Mouse (Mus musculus): ENCODE measurements around the gene Acot7.

Acot7 gene

DNA sequence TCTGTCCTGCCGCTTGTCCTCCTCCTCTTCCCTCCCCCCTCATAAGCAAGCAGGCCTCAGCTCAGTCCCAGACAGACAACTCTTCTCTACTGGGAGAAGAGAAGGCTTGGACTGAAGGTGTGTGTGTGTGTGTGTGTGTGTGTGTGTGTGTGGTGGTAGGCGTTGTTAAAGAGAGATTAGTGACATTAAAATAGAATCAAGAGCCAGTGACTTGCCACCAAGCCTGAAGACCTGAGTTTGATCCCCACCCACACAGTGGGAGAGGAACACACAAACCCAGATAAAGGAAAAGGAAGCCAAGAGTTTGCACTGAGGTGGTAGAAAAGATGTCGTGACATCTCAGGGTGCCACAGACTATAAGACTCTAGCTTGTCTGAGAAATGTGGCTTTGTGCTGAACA, 69.3 kb downstream of the Acot7 start:
- DNase-seq (ENCODE audit: low spot score): no peak

DNA sequence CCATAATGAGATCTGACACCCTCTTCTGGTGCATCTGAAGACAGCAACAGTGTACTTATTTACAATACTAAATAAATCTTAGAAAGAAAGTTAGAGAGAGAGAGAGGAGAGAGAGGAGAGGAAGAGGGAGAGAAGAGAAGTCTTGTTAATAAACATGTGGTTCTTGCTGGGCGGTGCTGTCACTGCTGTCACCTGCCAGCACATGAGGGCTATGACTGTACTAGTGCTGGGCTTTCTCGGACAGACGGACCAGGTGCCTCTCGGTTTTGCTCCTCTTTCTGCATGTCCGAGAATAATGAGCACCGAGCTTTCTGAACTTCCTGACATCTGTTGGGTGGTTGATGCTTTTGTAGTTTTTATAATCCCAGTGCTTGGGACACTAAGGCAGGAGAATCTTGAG, 72.7 kb downstream of the Acot7 start:
- DNase-seq (ENCODE audit: low spot score): no peak

DNA sequence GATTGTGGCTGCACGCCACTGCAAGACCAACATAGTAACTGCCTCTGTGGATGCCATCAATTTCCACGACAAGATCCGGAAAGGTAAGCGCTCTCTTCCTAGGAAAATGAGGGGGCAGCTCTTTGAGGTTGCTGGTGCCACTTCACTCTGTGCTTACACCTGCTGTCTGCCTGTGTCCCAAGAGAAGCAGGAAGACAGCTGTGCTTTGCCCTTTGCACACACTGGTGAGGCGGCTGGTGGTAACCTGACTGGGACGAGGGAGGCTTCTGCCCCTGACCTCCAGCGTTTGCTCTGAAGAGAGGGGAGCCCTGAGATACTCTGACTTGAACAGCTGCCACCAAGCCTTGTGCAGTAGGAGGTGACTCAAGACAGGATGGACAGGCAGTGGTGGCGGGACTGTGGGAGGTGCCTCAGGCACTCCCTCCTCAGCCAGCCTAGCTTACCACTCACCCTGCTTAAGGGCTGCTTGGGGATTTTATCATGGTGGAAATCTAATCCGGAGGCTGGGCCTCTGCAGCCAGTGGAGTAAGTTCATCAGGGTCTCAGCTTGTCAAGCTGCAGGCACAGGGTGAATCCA, 75.3 kb downstream of the Acot7 start:
- no peak for DNase-seq (ENCODE audit: low spot score)

DNA sequence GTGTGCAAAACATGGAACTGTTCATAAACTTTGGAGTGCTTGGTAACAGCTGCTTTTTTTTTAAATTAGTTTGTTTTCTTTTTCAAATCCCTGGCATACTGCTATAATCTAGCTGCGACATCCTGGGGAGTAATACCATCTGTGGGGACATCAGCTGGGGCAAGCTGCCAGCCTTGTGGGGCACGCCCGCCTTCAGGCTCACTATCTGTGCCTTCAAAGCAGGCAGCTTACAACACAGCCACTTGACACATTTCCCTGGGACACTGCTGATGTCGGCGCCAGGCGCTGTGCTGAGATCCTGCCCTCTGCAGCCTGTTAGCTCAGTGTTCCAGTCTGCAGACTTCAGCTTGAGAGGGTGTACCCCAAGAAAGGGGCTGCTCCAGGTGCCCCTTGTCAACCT, 79.1 kb downstream of the Acot7 start:
- DNase-seq (ENCODE audit: low spot score): no peak

DNA sequence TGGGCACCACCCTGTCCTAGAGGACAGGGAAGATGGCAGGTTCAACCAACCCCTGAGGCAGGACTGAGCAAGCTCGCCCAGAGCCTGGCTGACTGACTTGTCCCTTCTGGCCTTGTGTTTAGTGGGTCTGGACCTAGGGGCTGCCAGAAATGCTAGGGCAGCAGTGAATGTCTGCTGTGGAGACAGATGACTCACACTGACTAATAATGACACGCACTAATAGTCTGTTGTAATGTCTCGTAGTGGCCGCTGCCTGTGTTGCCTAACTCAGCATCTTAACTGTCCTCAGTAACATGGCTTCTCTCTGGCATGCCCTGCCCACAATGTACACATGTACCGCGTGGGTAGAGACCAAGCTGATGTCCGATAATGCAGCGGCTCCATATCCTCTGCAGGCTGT, 82.5 kb downstream of the Acot7 start:
- no peak for DNase-seq (ENCODE audit: low spot score)

DNA sequence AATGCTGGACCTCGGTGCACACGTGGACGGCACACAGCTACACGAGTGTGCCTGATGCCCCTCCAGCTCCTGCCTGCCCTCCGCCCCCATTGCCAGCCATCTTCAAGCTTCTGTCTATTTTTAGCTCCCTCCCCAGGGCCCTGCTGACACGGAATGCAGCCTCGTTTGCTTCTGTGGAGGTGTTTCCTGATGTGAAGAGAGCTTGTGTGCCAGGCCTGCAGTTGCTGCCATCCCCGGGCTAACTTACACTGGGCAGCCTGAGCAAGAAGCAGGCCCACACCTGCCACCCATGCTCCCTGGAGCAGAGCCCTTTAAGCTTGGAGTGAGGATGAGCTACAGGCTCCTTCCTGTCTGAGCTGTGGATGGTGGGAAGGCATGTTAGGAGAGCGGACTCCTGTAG, 84.3 kb downstream of the Acot7 start:
- DNase-seq (ENCODE audit: low spot score): no peak

DNA sequence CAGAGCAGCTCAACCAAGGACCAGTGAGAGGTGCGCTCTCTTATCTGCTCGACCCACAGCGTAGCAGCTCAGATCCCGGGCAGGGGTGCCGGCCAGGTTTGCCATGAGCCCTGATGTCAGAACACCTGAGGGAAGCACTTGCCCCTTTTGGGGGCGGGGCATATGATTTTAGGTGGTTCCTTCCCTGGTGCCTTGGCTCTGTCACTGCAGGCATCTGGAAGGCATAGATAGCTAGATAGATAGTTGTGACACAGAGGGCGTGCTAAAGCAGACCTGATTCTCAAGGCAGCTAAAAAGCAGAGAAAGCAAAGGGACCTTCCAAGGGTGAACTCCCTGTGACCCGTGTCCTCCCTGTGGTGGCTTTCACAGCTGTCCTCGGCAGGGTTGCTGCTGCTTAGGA, 85.2 kb downstream of the Acot7 start:
- DNase-seq (ENCODE audit: low spot score): no peak

DNA sequence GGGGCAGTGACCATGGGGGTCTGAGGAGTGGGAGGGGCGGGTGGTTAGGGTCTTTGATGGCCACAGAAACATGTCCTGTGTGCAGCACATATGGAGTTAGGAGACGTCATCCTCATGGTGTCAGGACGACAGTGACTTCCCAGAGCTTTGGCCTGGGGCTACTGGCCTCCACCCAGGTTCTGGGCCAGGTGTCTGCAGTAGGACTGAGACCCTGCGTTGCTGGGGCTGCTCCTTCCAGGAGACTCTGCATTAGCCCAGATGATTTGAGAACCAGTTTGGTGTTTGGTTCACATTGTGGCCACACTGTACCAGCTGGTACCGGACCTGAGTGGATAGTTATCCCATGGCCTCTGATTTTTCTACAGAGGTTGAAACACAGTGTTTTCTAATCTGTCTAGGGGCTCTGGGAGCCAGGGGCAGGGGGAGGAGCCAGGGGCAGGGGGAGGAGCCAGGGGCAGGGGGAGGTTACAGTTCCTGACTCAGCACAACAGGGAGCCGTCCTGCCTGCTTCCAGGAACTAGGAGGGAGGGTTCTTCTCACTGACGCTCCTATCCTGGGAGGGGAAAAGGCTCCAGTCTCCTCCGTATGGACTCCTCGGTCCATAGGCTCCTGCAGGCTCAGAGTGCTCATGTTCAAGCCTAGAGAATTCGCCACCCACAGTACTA, 85.7 kb downstream of the Acot7 start:
- no peak for DNase-seq (ENCODE audit: low spot score)

DNA sequence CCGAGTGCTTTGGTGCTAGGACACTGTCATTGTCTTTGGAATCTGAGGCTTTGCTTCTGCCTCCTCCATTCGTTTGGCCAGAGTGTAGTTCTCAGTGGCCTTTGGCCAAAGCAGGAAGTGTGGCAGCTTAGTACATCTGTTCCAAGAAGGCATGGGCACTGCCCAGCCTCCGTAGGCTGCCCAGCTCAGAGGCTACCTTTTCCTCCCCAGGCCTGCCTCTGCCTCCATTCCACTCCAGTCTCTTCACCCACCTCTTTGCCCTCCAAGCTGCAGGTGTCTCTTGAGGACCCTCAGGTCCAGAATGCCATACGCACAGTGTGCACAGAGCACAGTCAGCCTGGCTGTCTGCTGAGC, 86.2 kb downstream of the Acot7 start:
- no peak for DNase-seq (ENCODE audit: low spot score)

DNA sequence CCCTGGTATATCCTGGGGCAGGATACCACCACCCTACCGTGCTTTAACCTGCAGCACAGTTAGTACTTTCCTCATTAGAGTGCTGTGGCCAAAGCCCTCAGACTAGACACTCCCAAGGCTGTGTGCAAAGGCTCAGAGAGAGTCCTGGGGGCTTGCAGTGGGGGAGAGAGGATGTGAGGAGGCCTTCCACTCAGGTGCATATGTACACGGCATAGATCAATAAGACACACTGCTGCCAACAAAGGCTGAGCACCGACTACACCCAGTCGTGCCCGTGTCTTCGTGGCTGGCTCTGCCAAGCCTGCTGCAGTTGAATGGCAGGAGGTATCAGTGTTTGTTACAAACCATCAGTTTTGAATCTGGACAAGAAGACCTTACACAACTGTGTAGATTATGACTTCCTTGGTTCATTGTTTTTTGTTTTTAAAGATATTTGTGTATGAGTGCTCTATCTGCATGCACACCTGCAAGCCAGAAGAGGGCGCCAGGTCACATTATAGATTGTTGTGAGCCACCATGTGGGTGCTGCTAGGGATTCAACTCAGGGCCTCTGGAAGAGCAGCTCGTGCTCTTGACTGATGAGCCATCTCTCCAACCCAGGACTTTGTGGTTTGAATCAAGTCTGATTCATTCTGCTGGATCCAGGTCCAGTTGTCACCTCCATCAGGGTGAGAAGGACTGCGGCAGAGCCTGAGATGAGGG, 87.1 kb downstream of the Acot7 start:
- DNase-seq (ENCODE audit: low spot score): no peak

DNA sequence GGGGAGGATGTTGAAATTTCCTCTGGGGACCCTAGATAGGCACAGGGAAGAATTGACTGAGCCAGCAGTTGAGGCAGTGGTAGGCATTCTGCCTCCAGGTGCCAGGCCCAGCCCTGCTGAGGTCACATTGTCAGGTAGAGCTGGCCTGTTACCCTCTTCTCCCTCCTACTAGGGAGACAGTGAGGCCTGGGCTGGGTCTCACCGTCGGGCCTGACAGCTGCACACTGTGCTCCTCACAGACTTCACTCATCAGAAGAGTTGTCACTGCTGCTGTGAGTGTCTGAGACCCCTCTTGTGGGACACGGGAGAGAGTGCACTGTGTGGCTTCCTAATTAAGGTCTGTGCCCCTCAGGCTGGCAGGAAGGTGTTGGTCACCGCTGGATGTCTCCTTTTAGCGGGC, 87.9 kb downstream of the Acot7 start:
- no peak for DNase-seq (ENCODE audit: low spot score)

DNA sequence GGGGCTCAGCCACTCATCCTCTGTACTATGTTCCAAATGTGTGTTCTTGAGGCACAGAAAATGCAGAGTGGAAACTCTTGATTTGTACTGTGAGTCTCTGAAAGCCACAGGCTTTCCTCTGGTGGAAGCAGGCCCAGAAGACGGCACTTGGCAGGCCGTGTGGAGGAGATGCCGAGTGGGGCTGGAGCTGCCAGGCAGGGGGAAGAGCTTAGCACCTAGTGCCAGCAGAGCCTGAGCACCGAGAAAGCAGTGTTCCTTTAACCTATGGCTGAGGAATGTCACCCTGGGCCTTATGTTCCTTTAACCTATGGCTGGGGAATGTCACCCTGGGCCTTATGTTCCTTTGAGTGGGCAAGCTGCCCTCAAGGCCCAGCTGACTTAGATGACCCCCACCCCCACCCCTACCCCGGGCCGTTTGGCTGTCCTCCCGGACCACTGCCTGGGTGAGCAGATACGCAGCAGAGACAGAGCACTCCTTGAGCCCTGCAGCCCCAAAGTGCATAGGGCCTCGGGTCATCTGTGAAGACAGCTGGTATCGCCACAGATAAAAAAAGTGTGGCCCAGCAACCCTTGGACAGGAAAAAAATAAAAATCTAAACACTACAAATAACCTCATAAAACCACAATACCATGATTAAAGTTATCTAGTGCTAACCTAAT, 88.4 kb downstream of the Acot7 start:
- DNase-seq (ENCODE audit: low spot score): no peak

DNA sequence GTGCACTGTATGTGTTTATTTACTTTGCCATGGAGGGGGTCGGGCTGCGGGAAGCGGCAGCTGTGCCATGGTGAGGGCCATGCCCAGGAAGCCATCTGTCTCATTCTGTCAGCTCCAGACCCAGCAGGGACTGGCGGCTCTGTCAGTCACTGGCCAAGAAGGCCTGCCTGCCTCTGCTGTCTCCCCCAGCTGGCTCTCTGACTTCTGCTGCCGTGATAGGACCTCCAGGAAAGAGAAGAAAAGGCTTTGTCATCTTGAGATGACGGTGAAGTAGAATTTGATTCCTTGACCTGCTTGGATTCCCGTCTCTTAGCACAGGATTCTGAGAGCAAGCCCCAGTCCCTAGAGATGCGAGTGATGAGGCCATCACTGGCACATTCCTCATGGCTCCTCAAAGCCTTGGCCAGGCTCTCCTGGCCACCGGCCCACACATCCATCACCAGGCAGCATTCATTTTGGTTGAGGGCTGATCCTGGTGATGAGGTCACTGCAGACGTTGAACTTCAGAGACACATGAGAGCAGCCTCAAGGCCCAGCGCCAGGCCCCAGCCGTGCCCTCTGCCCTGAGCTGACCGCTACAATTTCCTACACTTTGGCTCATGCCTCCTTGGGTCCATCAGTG, 89.9 kb downstream of the Acot7 start:
- DNase-seq (ENCODE audit: low spot score): no peak

DNA sequence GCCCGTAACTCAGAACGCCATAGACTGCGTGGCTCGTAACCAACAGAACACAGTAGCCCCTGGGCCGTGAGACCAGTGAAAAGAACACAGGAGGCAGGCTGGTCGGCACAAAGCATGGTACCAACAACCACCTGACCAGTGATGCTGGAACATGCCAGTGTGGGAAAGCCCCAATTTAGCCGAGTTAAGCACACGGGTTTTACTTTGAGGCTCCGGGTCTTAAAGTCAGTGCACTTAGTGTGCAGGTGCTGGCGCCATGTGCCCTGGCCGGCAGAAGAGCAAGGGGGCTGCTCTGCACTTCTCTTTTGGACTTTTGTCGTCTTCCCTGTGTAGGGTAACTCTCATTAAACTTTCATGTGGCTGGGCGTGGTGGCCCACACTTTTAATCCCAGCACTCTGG, 92.0 kb downstream of the Acot7 start:
- no peak for DNase-seq (ENCODE audit: low spot score)

DNA sequence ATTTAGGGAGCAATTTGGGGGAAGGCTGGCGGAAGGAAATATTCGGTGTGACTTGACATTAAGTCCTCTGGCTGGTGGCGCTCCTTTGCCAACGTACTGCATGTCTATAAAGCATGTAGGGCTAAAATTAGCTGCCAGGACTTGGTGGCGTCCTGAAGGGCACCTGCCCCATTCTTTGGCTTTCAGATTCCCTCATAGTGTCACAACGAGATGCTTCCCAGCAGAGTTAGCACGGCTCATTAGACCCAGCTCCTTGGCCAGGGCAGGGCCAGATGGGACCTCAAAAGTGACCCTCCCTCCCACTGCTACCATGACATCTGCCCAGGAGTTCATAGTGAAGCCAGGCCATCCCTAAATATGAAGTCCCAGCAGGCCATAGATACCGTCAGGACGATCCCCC, 92.7 kb downstream of the Acot7 start:
- DNase-seq (ENCODE audit: low spot score): no peak

DNA sequence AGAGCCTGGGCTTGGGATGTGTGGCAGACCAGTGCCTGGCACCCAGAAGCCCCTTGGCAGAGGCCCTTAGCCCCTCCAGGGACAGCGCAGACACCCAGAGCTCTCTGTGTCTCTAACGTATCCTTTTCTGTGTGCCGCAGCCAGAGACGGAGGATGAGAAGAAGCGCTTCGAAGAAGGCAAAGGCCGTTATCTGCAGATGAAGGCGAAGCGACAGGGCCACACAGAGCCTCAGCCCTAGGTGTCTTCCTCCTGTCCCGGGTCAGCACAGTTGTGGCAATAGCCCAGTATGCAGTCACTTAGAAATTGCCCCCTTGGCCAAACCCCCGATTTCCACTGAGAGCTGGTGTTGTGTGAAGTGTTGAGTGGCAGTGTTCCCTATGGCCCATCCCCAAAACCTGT, 93.4 kb downstream of the Acot7 start:
- no peak for DNase-seq (ENCODE audit: low spot score)

DNA sequence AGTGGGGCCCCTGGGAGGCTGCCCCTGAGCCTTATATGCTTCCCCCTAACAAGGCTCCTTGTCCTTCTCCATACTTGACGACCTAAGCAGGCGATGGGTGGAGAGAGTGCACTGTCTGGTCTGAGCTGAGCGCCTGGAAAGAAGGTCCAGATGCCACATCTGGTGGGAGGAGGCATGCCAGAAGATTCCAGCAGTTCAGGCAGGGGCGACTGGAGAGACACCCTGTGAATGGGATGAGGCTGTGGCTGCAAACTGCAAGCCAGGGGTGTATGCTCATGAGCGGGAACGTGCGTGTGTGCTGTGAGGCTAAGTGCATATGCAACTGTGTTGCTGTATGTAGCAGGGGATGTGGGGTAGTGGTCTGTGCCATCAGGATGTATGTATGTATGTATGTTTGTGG, 94.1 kb downstream of the Acot7 start:
- DNase-seq (ENCODE audit: low spot score): no peak

DNA sequence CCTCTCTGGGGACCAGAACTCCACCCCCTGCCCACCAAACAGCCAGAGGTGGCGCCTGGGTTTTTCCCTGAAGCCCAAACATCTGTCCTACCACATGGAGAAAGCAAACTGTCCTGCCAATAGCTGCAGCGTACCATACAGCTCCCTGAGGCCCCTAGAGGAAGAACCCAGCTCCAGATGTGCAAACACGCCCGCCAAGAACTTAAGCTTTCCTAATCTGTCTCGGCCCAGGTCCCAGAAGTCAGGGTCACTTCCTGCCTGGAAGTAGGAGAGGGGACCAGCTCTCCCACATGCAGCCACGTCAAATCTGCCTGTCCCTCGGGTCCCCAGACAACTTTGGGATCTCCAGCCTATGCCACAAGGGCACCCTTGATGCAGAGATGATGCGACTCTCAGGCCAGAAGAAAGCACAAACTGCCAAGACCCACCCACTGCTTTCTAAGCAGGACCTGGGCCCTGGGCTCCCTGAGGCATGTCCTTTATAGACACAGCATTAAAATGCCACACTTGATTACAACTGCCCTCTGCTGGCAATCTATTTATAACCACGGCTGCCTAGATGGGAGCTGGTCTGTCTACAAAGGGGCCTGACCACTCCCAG, 94.6 kb downstream of the Acot7 start:
- no peak for DNase-seq (ENCODE audit: low spot score)

DNA sequence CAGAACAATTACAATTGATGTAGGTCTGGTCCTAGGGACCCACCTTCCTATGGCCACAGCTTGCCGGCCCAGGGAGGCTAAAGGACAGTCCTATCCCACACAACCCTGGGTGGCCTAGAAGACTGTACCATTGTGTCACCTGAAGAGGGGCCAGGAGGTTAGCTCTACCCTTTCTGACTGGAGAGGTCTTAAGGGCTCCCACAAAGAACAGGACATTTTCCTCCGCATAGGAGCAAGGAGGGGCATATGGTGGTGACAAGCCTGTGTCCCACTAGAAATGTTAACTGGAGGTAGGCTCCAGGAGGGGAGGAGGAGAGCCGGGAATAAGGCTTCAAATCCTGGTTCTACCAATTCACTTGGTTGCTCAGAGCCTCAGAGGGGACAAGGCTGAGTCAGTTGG, 95.3 kb downstream of the Acot7 start:
- DNase-seq (ENCODE audit: low spot score): no peak

DNA sequence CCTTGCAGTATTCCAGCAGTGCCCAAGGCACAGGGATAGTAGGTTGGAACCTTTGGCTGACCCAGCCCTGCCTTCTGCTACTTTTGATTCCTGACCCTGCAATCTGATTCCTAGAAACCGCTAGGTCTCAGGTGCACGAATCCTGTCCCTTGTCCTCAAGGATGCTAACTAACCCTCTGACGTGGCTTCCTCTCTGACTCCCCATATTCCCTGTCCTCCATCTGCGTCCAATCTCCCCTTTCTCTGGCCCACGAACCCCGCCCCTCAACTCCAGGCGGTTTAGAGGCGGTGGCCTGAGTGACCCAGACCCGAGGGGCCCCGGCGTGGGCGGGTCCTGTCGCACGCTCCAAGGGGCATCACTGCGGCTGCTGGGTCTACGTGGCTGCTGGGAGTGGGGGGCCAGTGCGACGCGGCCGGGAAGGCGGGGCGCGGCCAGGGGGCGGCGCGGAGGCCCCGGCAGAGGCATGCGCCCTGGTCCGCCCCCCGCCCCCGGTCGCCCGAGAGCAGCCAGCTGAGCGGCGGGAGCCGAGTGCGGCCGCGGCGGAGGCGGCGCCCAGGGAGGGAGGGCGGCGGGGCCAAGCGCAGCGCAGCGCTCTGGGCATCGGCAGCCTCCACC, 95.8 kb downstream of the Acot7 start, which contains the start of gene Gpr153:
Gene Gpr153, plus strand, starts transcription at position 612 of the 616 bp plus-strand sequence.
- DNase-seq (ENCODE audit: low spot score): no peak

DNA sequence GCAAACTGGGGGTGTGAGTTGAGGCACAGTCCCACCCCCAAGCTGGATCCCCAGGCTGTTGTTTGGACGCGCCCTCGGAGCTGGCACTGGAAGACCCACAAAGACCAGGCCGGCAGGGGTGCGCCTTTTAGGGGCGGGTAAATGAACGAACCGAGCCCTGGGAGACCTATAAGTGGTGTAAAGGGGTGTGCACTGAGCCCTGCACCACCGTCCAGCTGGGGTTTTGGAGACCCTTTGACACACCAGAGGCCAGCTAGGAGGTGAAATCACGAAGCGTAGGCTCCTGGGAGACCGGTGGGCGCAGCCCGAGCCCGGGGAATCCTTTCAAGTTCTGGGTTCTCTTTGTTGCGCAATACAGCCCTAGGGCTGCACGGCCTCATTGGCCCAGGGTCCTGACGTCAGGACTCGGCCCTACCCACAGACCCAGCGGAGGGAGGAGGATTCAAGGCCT, 96.8 kb downstream of the Acot7 start:
- no peak for DNase-seq (ENCODE audit: low spot score)

Data from ovary, adult 18-20 months (tissue).